Mouse (Mus musculus) gastrocnemius, postnatal 36 days (tissue): ENCODE results near the gene Adora1. TPM values are rescaled to one million over a fixed set of nuclear protein-coding genes. Genes with fewer than 3 reads are reported as not detected.

Source experiments
- DNase-seq, 2 experiments: peaks; one replicate each; pipeline ENCODE4 v3.0.0; 2022
- intact Hi-C: fragments of 180-260 bp; cut with DNase I; formaldehyde crosslinking; loops from one replicate; pipeline ENCODE4 v1.15.1; 2025
- total RNA-seq, 2 experiments: library from RNA; stranded (reverse); gene quantifications; 2 replicates each; pipeline ENCODE4 v1.2.3; 2021

Adora1 gene
- total RNA-seq, 2 experiments from 2014 or later = 0.33 to 0.59 TPM

DNA sequence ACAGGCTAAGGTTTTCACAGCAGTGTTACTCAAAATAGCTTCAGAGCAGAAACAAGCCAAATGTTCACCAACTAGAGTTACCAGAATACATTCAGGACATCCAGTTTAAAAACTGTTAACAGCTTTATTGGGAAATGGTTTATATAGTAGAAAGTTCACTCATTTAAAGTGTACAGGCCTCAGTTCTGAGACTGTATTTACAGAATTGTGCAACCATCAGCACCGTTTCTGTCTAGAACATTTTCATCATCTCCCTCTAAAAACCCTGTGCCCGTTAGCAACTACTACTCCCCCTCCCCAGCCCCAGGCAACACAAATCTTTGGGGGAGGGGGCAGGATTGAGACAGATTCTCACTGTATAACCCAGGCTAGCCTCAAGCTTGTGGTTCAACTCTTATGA lies 7.1 kb upstream of the Adora1 start:
- intact Hi-C loops = loop anchor here (2.0 kb wide), 2 partner anchors 31 to 35 kb away; no protein-coding TSS in a partner anchor
- DNase-seq = no peak

GRCm38 (mm10) chr1:134241298-134241697 lies 6.1 kb upstream of the Adora1 start:
- intact Hi-C loops = loop anchor here (2.0 kb wide), 1 partner anchor 82 kb away; no protein-coding TSS in a partner anchor
- DNase-seq = no peak

GRCm38 (mm10) chr1:134240701-134241100 lies 5.5 kb upstream of the Adora1 start:
- intact Hi-C loops = loop anchor here (2.0 kb wide), 1 partner anchor 82 kb away; no protein-coding TSS in a partner anchor
- DNase-seq = no peak

GRCm38 (mm10) chr1:134237438-134237837 lies 2.2 kb upstream of the Adora1 start:
- DNase-seq = no peak
- intact Hi-C loops = no loop called here

GRCm38 (mm10) chr1:134236142-134236541 lies 911 bp upstream of the Adora1 start:
- intact Hi-C loops = no loop called here
- DNase-seq = no peak

DNA sequence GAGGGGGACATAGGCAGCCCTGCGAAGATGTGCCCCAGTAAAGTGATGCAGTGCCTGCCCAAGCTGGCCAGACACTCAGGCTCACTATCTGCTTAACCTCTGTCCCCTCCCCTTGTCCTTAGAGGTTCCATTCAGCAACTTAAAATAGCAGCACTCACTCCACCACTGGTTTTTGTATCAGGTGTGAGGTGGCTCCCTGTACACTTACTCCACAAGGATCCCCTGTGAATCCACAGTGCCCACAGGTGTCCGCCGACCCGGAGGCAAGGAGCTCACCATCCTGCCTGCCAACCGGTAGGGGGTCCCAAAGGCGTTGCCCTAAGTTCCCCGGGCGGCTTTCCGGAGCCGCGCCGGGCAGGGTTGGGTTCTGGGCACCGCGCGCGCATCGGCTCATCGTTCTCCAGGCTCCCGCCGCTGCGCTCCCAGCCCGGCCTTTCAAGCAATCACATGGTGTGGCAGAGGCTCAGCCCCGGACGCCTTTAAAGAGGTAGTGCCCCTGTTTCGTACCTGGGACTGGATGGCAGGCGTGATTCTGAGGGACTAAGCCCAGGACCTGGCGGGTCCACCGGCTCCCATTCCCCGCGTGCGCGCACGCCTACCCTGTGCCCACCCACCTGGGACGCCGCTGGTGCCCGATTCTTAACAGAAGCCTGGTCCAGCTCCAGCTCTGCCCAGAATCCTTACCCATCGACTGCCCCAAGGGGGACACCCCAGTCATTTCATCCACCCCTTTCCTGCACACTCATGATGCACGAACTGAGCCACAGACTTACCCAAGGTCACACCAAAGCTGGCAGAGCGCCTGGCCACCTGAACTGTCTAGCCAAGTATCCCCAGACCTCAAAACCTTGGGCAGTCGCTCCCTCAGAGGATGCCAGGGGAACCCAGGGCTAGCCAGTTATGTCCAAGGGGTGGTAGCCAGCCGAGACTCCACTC lies 508 bp downstream of the Adora1 start:
- no peak for DNase-seq

DNA sequence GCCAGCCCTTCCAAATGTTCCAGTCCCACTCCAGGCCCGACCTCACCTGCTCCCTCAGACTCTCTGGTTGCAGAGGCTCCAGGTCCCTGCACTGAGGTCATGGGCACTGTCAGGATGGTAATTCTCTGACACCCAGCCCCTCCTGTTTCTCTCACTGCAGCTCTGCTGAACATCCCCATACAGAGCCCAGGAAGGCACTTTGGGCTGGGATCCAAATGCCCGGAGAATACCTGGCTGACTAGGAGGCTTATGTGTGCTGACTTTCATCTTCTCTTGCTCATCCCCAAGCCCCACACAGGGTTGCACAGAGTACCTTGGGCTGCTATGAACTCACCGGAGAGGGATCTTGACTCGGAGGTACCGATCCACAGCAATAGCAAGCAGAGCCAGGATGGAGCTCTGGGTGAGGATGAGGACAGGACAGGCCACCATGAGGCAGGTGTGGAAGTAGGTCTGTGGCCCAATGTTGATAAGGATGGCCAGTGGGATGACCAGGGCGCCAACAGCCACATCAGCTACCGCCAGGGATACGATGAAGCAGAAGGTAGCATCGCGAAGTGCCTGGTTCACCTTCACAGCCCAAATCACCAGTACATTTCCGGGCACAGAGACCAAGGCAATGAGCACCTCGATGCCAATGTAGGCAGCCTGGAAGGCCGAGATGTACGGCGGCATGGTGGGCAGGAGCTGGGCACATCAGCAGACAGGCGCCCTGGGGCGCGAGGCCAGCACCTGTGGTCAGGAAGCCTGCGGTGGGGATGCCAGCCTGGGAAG lies 1.4 kb downstream of the Adora1 start:
- DNase-seq = no peak
- intact Hi-C loops = no loop called here

More for the DNA sequence above, 508 bp downstream of the Adora1 start:
- intact Hi-C loops = no loop called here

- intact Hi-C loops = no loop called here
- DNase-seq = no peak
Measured at GRCm38 (mm10) chr1:134232778-134233531, 2.3 kb downstream of the Adora1 start.

DNA sequence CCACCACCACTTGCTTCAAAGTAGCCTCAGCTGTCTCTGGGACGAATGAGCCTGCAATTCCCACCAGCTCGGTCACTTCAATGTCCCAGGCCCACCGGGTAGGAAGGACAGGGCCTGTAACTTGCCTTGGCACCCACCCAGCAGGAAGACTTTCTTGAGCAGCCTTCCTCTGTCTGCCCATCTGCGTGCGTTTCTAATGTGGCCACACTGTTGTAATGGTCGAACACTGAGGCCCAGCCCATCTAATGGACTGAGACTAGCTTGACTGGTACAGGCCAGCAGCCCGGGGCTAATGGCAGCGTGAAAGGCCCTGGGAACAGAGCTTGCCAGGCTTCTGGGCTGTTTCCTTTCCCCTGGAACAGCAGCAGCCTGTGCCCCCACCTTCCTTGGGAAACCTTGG lies 2.9 kb downstream of the Adora1 start:
- no peak for DNase-seq
- intact Hi-C loops = no loop called here

GRCm38 (mm10) chr1:134231681-134232080 lies 3.5 kb downstream of the Adora1 start:
- DNase-seq = no peak
- intact Hi-C loops = no loop called here

- DNase-seq = no peak
- intact Hi-C loops = no loop called here
Measured at GRCm38 (mm10) chr1:134231270-134231669, 4.0 kb downstream of the Adora1 start.

DNA sequence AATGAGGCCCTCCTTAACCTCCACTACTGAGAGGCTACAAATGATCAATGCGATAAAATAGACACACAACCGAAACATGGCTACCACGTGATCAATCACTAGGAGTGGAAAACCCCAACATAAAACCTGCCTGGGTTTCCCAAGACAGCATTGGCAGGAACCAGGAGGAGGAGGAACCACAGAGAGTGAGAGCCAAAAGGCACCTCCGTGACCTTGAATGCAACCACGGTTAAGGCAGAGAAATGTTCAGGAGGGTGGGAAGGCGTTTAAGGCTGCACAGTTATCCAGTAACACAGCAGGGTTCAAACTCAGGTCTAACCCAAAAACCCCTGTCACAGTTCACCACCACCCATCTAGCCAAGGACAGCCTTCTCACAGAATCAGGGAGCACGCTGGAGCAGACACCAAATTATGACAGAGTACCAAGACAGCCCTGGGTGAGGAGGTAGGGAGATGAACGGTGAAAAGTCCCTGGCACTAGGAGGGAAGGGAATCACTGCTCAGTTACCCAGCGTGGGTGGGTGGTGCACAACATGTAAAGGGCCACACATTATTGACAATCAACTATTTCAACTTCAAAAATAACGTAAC lies 4.5 kb downstream of the Adora1 start:
- no peak for DNase-seq
- intact Hi-C loops = no loop called here

- intact Hi-C loops = no loop called here
- no peak for DNase-seq
Measured at GRCm38 (mm10) chr1:134229806-134230575, 5.2 kb downstream of the Adora1 start.

DNA sequence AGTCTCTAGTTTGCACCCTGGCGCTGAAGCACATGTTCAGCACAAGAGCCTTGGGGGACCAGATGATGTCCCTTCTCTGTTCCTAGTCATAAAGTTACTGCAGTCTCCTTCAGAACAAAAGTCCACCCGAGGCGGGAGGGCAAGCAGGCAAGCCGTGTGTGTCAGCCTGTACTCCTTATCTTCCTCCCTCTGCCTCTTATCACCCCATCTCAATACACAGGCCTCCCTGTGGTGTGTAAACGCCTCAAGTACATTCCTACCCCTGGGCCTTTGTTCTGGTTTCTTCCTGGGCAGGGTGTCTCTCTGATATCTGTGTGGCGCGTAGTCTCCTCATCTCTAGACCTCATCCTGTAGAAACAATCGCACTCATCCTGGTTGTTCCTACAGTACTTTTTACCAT lies 8.5 kb downstream of the Adora1 start:
- intact Hi-C loops = no loop called here
- no peak for DNase-seq

DNA sequence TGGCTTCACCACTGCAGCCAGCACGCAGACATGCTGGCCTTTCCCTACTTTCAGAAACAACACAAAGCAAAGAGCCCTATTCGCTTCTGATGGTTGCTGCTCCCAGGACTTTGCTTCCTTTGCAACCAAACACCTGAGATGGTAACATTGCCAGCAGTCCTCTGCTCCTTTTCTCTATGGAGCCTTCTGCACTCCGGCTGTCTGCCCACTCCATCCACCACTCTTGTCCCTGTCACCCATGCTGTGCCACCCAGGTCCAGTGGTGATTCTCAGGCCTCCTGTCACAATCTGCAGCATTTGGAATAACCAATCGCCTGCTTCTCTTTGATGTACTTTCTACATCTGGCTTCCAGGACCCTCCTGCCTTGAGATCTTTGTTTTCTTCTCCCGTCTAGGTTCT lies 9.9 kb downstream of the Adora1 start:
- DNase-seq = no peak

GRCm38 (mm10) chr1:134224649-134225227 lies 10.5 kb downstream of the Adora1 start:
- intact Hi-C loops = no loop called here
- no peak for DNase-seq

More for the DNA sequence above, 9.9 kb downstream of the Adora1 start:
- intact Hi-C loops = no loop called here

DNA sequence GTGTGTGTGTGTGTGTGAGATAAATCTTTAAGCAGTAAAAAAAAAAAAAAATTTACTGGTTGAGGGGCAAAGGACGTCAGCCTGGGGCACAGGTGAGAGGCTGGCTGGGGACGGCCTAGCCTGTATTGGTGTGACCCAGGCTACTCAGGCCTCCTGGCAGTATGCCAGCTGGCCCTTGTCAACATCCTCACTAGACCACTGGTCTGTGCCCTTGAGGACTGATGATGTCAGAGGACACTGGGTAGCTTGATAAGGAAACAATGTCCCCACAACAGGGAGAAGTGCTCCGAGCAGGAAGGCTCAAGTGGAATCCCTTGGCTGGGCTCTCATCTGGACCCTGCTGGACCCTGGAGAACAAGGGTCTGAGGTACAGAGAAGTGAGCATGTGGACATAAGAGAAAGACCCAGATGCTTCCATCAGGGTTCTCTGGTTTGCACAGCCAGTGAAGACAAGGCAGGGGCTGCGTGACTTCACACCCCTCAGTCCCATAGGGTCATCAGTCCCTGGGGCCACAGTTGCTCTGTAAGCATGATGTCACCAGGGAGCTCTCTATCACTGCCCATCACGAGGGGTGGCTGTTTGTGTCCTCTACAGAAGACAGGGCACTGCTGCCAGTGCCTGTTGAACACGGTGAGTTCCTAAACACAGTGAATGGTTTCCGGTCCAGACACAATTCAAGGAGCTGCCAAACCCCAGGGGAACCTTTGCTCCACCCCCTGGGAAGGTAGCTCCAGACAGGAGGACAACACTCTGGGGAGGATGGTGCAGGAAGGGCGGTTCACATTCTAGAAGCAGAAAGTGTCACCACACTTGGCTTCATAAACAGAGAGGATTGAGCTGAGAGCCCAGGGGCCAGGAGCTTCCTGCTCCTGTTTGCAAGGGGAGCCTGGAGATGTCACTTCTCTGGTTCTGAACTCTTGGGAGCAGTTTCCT lies 12.8 kb downstream of the Adora1 start:
- DNase-seq = no peak

DNA sequence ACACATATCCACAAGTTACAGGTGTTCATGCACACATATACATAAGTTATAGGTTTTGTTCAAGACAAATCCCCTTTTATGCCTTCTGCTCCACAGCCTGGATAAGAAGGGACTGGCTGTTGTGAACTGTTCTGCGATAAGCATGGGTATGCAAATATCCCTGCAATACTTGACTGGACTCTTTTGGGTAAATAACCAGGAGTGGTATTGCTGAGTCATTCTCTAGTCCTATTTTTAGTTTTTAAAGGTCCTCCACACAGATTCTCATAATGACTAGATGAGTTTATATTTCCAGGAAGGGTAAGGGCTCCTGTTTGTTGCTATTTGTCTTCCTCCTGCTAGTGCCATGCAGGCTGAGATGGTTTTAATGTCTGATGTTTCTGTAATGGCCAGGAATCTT lies 14.1 kb downstream of the Adora1 start:
- intact Hi-C loops = no loop called here
- no peak for DNase-seq

More for the DNA sequence above, 12.8 kb downstream of the Adora1 start:
- intact Hi-C loops = no loop called here
